Mouse (Mus musculus) midbrain, embryonic 10.5 days (tissue): ENCODE data around the gene Rab12. TPM values are rescaled to one million over a fixed set of nuclear protein-coding genes. Genes with fewer than 3 reads are reported as not detected.

Experiments used
- DNase-seq: peaks from one replicate; pipeline ENCODE4 v3.0.0-alpha.2; 2017; ENCODE audit warnings: low spot score
- H3K27ac ChIP-seq: fragments of 300-500 bp; sonication (generic); replicated peaks from 2 replicates; pipeline ENCODE4 v1.5.1; 2016; ENCODE audit warnings: mild to moderate bottlenecking
- H3K27me3 ChIP-seq: fragments of 300-500 bp; sonication (generic); 2 replicates; pipeline ENCODE4 v1.6.1; 2016; ENCODE audit warnings: low read depth, mild to moderate bottlenecking; ENCODE audit not compliant: poor library complexity, severe bottlenecking
- H3K36me3 ChIP-seq: fragments of 300-500 bp; sonication (generic); 2 replicates; pipeline ENCODE4 v1.6.1; 2016; ENCODE audit warnings: mild to moderate bottlenecking, moderate library complexity
- H3K4me1 ChIP-seq: fragments of 300-500 bp; sonication (generic); 2 replicates; pipeline ENCODE4 v1.6.1; 2016
- H3K4me3 ChIP-seq: fragments of 300-500 bp; sonication (generic); 2 replicates; pipeline ENCODE4 v1.5.1; 2016; ENCODE audit warnings: mild to moderate bottlenecking, moderate library complexity
- H3K9me3 ChIP-seq: fragments of 300-500 bp; sonication (generic); replicated peaks from 2 replicates; pipeline ENCODE4 v1.6.1; 2016; ENCODE audit warnings: mild to moderate bottlenecking
- WGBS: fragments of 180-500 bp; shearing (Covaris S2); methylation state at CpG from one replicate; pipeline ENCODE4 v1.1.7; 2016; 5-methylcytosine and 5-hydroxymethylcytosine counted together
- polyA plus RNA-seq: library from polyadenylated mRNA; unstranded; fragments of >200 nt; fragmentation: Nextera tagmentation; extraction: Ambion mirVana; gene quantifications from 2 replicates; pipeline ENCODE4 v1.2.1, GENCODE M21; 2016

The Rab12 gene
- polyA plus RNA-seq, 1 experiment from 2014 or later = 24.6 TPM

DNA sequence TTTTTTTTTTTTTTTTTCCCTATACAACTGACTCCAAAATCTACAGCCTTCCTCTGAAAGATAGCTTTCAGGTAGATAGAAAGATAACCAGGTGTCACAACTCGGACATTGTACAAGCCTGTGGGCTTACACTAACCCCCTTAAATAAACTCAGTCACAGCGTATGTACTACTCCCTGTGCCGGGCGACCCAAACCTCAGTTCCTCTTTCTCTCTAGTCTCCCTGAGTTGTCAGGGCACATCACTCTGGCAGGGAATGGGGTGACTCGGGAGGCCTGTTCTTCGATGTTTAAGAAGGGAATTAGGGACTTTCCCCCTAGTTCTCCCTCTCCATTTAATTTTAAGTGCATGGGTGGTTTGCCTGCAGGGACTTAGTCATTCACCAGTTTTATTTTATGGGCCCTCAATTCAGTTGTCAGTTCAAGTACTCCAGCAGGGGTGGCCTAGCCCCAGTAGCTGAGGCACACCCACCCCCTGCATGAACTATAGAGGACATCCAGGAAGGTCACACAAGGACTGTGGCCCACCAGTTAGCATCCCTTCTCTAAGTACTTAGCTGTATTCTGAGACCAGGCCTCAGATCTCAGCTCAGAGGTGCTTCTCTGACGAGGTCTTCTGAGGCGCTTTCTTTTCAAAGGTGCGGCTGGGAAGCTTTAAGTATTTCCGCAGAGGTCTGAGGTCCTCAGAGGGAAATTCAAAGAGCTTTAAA, 5.1 kb downstream of the Rab12 start:
- Histone ChIP-seq H3K4me1 (peaks cover 21% of the 10 kb centered on the region), H3K36me3 (peaks cover 46% of the 10 kb centered on the region)
- no peak for DNase-seq

DNA sequence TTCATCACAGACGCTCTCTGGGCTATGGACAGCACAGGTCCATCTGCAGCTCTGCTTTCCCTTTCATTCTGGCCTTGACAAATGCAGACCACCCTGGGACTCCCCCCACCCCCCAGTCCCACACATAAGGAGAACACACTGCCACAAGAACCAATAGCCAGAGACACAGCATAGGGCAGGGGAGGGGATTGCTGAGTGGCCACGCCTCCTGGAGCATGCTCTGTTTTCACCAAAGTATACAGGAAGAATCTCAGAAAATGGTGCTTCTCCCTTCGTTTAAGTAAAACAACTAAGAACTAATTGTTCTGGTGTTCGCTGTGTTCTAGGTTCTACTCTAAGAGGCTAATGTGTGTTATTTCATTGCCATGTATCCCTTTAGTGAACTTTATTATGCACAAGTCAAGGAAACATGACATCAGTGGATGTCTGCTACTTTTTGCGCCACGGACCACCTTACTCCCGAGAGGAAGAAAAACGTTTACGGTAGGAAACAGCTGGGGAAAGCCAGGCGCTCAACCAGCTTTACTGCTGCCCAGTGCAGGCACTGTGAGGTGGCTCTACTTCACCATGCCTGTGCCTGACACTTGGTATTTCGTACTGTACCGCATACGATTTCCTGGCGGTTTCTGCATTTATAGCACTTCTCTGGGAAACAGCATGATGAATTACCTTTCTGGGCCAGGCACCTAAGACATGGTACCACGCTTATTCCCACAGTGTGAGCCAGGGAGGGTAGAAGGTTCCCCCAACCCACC, 7.2 kb downstream of the Rab12 start:
- Histone ChIP-seq H3K4me1 (peaks cover 6% of the 10 kb centered on the region), H3K27me3 (no peaks in the 10 kb centered on the region), H3K4me3 (no peak overlapping the region), H3K9me3 (no peaks in the 10 kb centered on the region), H3K36me3 (peaks cover 61% of the 10 kb centered on the region), H3K27ac (no peak overlapping the region)
- 86% methylated on average over 15 of the region's 15 CpGs for WGBS
- DNase-seq = no peak

More for the DNA sequence above, 5.1 kb downstream of the Rab12 start:
- Histone ChIP-seq H3K4me3 (no peak overlapping the region), H3K27me3 (no peaks in the 10 kb centered on the region), H3K27ac (no peak overlapping the region), H3K9me3 (no peaks in the 10 kb centered on the region)
- 92% methylated on average over 10 of the region's 10 CpGs for WGBS

GRCm38 (mm10) chr17:66510221-66510683, 9.3 kb downstream of the Rab12 start:
- H3K36me3 ChIP-seq = peaks cover 61% of the 10 kb centered on the region
- 55% methylated on average over 10 of the region's 10 CpGs for WGBS
- no peak for DNase-seq

GRCm38 (mm10) chr17:66507049-66507954, 12.2 kb downstream of the Rab12 start:
- Histone ChIP-seq H3K36me3 (peaks cover 65% of the 10 kb centered on the region), H3K4me3 (no peak overlapping the region)
- 87% methylated on average over 9 of the region's 9 CpGs for WGBS

More at GRCm38 (mm10) chr17:66510221-66510683, 9.3 kb downstream of the Rab12 start:
- no peak overlapping the region for H3K4me3 ChIP-seq
- H3K27me3 ChIP-seq = no peaks in the 10 kb centered on the region
- no peaks in the 10 kb centered on the region for H3K9me3 ChIP-seq
- no peak overlapping the region for H3K27ac ChIP-seq
- peaks cover 5% of the 10 kb centered on the region; the same call in 1 of the 2 replicates for H3K4me1 ChIP-seq

DNA sequence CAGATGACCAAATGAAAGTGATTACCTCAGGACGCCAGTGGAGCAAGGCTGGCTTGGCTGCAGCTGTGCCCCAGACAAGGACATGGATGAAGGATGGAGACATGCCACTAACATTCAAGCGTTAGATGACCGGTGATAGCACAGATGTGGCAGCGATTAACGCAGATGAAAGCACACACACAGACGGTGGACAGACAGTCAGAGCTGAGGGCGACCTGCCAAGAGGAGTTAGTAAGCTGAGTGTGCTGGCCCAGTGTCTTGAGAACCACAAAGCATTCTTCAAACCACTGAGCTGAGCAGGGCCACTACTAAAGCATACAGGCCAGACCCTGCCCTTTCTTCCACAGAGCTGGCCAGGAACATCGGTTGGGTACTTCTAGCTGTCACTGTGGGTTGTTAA, 14.6 kb downstream of the Rab12 start:
- no peak overlapping the region for H3K4me3 ChIP-seq
- no peak for DNase-seq
- no peaks in the 10 kb centered on the region for H3K4me1 ChIP-seq
- no peaks in the 10 kb centered on the region for H3K9me3 ChIP-seq
- WGBS = 94% methylated on average over 8 of the region's 8 CpGs
- H3K36me3 ChIP-seq = peaks cover 72% of the 10 kb centered on the region
- H3K27me3 ChIP-seq = no peaks in the 10 kb centered on the region
- H3K27ac ChIP-seq = no peak overlapping the region

More at GRCm38 (mm10) chr17:66507049-66507954, 12.2 kb downstream of the Rab12 start:
- Histone ChIP-seq H3K9me3 (no peaks in the 10 kb centered on the region), H3K27ac (no peak overlapping the region), H3K27me3 (no peaks in the 10 kb centered on the region), H3K4me1 (peaks cover 5% of the 10 kb centered on the region; the same call in 1 of the 2 replicates)
- DNase-seq = no peak

DNA sequence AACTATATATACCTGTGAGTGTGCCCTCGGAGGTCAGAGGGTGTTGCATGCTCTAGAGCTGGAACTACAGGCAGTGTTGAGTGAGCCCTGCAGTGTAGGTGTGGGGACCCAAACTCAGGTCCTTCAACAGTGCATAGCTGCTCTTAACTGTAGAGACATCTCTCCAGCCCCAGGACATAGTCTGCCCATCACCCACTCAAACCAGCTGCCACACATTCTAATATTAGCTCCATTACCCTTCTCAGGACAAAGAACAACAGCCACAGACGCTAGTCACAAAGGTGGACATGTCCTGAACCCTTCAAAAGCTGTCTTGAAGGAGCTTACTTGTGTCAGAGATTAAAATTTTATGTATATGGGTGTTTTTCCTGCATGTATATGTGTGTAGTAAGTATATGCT, 15.3 kb downstream of the Rab12 start:
- Histone ChIP-seq H3K4me1 (no peaks in the 10 kb centered on the region), H3K9me3 (no peaks in the 10 kb centered on the region), H3K27me3 (no peaks in the 10 kb centered on the region), H3K27ac (no peak overlapping the region), H3K4me3 (no peak overlapping the region), H3K36me3 (peaks cover 77% of the 10 kb centered on the region)
- no peak for DNase-seq
- 91% methylated on average over 2 of the region's 2 CpGs for WGBS

GRCm38 (mm10) chr17:66503466-66503865, 16.1 kb downstream of the Rab12 start:
- no peak for DNase-seq
- Histone ChIP-seq H3K36me3 (peaks cover 80% of the 10 kb centered on the region), H3K9me3 (no peaks in the 10 kb centered on the region), H3K4me3 (no peak overlapping the region), H3K27ac (no peak overlapping the region), H3K27me3 (no peaks in the 10 kb centered on the region), H3K4me1 (no peaks in the 10 kb centered on the region)
- 91% methylated on average over 9 of the region's 9 CpGs for WGBS

- Histone ChIP-seq H3K27ac (no peak overlapping the region), H3K36me3 (peaks cover 80% of the 10 kb centered on the region), H3K9me3 (no peaks in the 10 kb centered on the region), H3K4me1 (no peaks in the 10 kb centered on the region), H3K27me3 (no peaks in the 10 kb centered on the region), H3K4me3 (no peak overlapping the region)
- WGBS = 93% methylated on average over 6 of the region's 6 CpGs
- no peak for DNase-seq
Observed at GRCm38 (mm10) chr17:66502865-66503264, 16.7 kb downstream of the Rab12 start.

GRCm38 (mm10) chr17:66498598-66498997, 20.9 kb downstream of the Rab12 start:
- no peaks in the 10 kb centered on the region for H3K9me3 ChIP-seq
- H3K4me3 ChIP-seq = no peak overlapping the region
- 96% methylated on average over 14 of the region's 14 CpGs for WGBS

DNA sequence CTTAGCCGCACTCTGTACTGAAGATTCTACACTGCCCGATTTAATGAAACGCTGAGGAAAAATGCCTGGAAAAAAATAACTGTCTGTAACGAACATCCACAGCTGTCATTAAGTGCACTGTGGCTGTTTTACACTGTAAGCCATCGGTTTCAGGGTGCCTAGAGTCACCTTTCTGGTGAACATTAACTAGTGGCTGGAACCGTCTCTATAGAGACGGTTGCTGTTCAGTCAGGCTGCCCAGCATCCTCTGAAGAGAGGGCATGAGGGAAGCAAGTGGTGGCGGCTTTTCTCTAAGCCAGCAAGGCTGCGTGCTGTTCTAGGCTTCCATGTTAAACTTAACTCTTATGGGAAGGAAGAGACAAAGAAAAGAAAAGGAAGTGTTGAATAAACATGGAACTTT, 22.9 kb downstream of the Rab12 start:
- Histone ChIP-seq H3K4me3 (no peak overlapping the region), H3K27me3 (no peaks in the 10 kb centered on the region), H3K9me3 (no peaks in the 10 kb centered on the region), H3K36me3 (peaks cover 86% of the 10 kb centered on the region), H3K27ac (no peak overlapping the region), H3K4me1 (no peaks in the 10 kb centered on the region)
- no peak for DNase-seq
- 97% methylated on average over 9 of the region's 9 CpGs for WGBS

More at GRCm38 (mm10) chr17:66498598-66498997, 20.9 kb downstream of the Rab12 start:
- Histone ChIP-seq H3K36me3 (peaks cover 94% of the 10 kb centered on the region), H3K27ac (no peak overlapping the region), H3K27me3 (no peaks in the 10 kb centered on the region), H3K4me1 (no peaks in the 10 kb centered on the region)
- DNase-seq = no peak

GRCm38 (mm10) chr17:66490022-66490601, 29.4 kb downstream of the Rab12 start:
- peaks cover 11% of the 10 kb centered on the region for H3K4me1 ChIP-seq
- WGBS = 41% methylated on average over 10 of the region's 10 CpGs
- no peak overlapping the region for H3K27ac ChIP-seq
- H3K36me3 ChIP-seq = peaks cover 21% of the 10 kb centered on the region
- H3K4me3 ChIP-seq = no peak overlapping the region
- H3K9me3 ChIP-seq = no peaks in the 10 kb centered on the region; the same call in 1 of the 2 replicates
- no peaks in the 10 kb centered on the region for H3K27me3 ChIP-seq
- peak; percentile 50 for DNase-seq

- no peak for DNase-seq
- Histone ChIP-seq H3K4me3 (no peak overlapping the region), H3K27ac (no peak overlapping the region), H3K9me3 (no peaks in the 10 kb centered on the region; the same call in 1 of the 2 replicates), H3K36me3 (no peaks in the 10 kb centered on the region), H3K27me3 (peaks cover 12% of the 10 kb centered on the region; the same call in 1 of the 2 replicates), H3K4me1 (peaks cover 37% of the 10 kb centered on the region)
- 89% methylated on average over 6 of the region's 6 CpGs for WGBS
Observed at GRCm38 (mm10) chr17:66486576-66486975, 33.0 kb downstream of the Rab12 start.
